Mouse (Mus musculus): Measurements from ENCODE around the gene Stk4.

Stk4 gene

DNA sequence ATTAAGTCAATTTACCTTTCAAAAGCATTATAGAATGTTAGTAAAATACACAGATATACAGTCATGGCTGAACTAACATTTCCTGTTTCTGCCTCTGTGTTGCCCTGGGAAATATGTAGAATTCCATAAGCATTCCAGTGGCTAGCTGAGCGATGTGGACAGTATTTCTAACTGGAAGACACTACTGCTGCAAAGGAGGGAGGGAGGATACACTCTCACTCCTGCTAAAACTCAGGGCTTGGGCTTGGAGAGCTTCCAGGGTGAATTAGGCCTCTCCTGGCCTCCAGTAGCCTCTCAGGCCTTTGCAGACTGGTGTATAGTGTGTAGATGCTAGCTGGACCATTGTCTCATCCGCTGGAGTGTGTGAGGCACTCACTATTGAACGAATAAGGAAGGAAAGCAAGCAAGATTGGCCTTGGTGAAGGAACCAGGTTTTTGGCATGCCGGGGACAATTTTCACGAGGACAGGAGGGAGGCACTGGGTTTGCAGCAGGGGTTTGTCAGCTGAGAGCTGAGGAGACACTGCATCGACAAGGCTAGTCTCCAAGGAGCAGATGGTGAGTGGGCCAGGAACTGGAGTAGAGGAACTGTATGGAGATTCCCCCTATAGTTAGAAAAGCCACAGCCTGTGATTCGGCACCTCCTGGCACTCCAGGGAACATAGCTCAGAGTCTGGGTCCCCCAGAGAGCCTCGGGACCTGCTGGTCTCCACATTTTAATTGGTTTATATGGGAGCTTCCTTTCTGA is 104.7 kb downstream of the Stk4 start:
- 49% methylated on average over 8 of the region's 8 CpGs for WGBS

DNA sequence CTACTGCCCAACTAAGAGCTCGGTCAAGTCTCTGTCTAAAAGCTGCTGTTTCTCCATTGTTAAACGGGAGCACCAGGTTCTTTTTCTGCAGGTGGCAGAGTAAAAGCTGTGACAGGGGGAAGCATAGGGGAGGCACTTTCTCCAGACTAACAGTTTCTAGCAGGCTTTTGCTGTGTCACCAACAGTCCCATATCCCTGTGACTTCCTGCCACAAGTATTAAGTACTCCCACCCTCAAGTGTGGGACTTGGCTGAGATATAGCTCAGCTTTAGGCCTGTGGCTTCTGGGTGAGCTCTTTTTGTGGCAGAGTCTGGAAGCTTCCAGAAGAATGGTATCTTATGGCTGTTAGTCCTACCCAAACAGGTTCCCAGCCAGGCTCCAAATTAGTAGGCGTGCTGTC is 105.7 kb downstream of the Stk4 start:
- 54% methylated on average over 3 of the region's 3 CpGs for WGBS

DNA sequence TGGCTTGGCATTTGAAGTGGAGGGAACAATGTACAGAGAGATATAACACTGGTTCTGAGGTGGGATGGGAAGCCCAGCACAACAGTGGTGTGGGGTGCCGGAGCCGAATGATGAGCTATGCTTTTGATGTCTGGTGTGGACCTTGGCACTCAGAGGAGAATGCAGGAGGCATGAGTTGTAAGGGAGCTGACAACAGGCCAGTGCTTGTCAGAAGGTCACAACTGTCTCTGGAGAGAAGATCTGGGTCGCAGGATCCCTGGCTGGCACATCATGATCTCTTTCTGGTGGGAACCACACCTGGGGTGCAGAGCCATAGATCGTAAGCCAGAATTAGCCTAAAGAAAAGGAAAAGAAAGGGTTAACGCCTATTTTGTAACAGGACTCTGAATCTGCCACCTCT is 107.7 kb downstream of the Stk4 start:
- WGBS = 85% methylated on average over 5 of the region's 5 CpGs

DNA sequence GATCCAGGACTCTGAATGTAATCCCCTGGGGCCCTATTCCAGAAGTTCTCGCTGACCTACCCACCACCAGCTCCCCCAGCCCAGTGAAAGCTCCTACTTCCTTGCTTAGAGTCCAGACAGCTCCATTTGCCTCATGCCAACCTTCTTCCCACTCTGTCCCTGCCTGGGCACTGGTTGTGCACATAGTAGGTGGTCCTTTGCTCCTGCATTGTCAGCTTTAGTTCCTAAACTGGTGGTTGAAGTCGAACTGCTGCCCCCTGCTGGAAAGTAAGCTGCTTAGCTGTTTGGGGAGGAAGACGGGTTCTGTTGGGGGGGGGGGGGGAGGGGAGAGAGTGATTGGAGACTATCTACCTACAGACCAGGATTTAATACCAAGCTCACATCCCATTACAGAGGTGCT is 110.0 kb downstream of the Stk4 start:
- 40% methylated on average over 3 of the region's 3 CpGs for WGBS

DNA sequence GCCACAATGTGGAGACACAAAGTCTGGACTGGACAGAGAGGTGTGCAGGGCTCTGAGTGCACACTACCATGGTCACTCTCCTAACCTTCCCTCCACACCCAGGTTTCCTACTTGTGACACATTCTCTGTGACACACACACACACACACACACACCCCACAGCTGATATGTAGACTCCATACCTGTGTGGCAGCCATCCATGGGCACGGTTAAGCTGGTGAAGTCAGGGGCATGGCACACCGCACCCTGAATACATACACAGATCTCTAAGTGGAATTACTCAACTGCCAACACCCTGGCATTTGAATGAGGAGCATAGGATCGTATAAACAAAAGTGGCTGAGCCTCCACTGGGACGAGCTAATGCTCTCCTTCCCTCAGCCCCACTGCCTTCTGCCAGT is 110.6 kb downstream of the Stk4 start:
- WGBS = 83% methylated on average over 4 of the region's 4 CpGs

DNA sequence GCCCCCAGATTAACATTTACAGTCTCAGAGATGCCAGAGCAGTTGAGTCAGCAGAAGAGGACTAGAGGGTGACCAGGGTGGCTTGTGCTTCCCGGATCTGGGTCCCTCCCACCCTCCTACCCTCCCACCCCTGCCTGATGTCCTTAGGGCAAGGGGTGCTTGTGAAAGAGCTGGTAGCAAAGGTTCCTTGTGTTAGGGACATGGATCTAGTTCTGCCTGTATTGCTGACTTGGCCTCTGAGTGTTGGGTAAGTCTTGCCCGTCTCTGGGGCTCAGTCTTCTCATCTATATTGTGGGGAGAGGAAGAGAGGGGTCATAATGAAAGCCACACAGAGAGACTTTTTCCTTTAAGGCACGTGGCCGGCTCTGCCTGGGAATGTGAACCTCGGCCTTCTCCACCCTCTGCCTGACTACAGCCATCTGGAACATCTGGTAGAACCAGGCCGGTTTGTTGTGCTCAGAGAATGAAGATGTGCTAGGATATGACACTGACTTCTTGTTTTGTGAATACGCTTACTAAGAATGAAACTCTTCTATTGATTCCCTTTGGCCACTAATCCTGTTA is 112.7 kb downstream of the Stk4 start, which contains the start of gene Wfdc5:
Gene Wfdc5, minus strand, starts transcription at position 51 of the 564 bp plus-strand sequence.
- 82% methylated on average over 7 of the region's 7 CpGs for WGBS

DNA sequence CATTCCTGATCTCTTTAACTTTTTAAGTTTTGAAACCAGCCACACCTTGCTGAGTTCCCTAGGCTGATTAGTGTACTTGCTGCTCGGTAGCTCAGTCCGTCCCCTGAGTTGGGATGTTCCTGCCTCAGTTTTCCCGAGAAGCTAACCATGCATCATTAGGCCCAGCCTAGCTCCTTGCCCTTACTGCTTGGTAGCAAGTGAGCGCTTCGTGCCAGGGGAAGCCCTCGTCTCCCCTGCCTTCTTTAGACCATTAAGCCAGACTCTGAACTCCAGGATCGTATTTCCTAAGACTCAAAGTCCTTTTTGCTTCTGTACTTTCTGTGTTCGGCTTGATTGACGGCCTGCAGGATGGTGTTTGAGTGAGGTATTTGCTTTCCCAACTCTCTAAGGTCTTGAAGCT is 113.2 kb downstream of the Stk4 start:
- 85% methylated on average over 9 of the region's 9 CpGs for WGBS

DNA sequence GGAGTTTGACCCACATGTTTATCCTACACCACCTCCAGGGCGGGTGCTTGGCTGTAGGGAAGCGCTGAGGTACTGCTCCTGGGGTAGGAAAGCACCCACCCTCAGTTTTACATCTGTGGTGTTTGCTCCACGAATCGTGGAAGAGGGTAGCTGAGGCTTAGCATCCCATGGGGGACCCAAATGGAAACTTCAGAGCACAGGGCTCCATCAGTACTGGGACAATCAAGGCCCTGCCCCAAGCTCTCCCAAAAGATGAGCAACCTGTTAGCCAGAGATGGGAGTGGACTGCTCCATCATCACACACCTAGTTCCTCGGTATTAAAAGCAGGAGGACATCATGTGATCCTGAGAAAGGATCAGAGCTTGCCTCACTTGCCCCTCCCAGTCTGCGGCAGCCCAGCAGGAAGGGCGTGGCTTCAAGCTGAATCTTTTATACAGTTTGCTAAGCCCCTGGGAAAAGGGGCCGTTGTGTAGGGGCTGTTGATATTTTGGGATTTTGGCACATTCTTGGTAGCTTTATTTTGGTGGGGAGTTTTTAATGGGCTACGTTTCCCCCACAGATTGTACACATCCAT is 114.1 kb downstream of the Stk4 start:
- 48% methylated on average over 9 of the region's 9 CpGs for WGBS

DNA sequence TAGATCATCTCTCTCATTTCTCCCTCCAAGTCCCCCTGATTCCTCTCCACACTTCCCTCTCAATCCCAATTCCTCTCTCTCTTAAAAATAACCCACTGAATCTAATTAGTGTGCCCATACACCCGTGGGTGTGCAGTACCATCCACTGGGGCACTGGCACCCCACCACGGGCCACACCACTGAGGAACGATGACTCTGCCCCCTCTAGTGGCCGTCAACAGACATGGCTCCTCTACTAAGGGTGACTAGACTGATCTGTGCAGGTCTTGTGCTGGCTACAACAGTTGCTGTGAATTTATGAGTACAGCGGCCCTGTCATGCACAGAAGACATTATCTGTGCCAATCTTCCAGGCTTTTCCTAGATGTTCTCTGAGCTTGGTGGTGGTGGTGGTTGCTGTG is 118.6 kb downstream of the Stk4 start:
- 34% methylated on average over 5 of the region's 5 CpGs for WGBS

DNA sequence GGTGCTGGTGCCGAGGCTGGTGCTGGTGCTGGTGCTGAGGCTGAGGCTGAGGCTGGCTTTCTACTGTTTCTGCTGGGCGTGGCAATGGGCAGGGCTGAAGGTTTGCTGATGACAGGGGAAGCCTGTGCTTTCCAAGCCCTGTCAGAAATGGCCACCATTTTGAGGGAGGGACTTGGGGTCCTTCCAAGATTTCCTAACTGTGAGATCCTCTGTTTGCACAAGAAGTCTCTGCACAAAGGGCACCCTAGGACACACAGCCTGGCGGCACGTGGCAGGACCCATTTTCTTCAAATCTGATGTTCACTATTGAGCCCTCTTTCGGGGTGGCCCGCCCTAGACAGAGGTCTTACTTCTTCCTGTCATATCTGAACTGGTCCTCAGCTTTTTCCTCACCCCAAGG is 120.5 kb downstream of the Stk4 start, which contains the start of gene Wfdc12:
Gene Wfdc12, minus strand, starts transcription at position 33 of the 400 bp plus-strand sequence.
- 73% methylated on average over 6 of the region's 6 CpGs for WGBS

DNA sequence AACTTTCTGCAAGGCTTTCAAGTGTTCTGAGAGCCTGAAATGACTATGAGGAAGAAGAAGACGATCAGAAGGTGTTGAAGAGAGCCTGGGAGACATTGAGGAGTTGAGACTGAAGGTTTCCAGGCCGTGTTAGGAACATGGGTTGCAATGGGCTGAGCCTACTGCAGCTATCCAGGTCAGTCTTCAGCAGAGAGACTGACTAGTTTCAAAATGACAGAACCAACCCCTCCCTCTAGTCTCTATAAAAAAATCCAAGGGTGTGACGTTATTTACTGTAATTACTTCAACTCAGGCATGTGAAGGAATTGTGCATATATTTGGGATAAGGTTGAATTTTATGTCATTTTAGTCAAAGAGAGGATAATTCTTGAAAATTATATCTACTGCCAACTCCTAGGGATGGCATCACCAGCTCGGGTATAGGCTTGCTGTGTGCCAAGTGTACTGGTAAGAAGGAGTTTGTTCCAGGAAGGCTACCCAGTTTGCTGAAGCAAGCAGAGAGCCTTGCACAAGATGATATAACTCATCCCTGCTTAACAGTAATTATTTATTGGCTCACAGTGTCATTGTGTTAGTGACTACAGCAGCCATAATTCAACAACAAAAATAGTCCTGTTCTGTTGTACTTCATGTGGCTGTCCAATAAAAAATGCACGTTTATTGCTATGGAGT is 125.0 kb downstream of the Stk4 start:
- 65% methylated on average over 5 of the region's 5 CpGs for WGBS

DNA sequence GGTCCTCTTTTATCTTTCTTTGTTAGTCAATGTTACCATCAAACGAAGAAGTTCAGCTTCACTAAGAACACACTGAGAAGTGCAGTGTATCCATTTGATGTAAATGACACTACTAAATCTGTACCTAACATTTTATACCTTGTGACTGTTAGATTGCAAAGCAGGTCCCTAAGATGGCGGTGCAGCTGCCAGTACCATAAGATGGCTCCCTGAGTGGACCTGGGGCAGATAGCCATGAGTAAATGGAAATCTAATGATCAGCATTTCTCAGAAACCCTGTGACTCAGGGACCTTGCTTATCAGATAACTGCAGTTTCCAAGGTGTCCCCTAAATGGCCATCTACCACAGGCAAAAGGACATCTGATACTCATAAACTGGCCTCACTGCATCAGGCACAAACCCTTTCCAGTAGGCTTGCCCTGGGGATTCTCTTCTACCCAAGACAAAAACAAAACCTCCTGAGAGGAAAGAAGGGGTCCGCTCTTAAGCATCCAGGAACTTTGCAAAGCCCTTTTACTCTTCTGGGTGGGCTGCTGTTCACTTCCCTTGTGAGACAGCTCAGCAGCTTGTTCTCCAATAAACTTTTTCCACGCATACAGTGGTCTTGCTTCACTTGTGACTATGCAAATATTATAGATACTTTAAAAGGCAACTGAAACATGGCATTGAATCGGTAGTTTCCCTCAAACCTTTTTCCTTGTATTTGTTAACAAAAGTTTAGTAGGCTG is 126.0 kb downstream of the Stk4 start:
- 94% methylated on average over 5 of the region's 5 CpGs for WGBS

DNA sequence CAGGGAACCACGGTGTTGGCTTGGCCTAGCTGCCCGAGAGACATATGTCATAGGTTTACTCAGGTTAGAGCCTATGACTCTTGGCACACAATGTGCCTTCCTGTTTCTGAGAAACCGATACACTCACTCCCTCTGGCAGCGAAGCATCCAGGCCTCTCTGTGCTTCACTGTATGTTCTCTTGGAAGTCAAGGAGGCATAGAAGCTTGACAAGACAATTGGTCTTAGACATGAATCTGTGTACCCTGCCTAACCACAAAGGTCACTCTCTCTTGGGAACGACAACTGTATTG is 126.5 kb downstream of the Stk4 start:
- WGBS = 89% methylated on average over 5 of the region's 5 CpGs

DNA sequence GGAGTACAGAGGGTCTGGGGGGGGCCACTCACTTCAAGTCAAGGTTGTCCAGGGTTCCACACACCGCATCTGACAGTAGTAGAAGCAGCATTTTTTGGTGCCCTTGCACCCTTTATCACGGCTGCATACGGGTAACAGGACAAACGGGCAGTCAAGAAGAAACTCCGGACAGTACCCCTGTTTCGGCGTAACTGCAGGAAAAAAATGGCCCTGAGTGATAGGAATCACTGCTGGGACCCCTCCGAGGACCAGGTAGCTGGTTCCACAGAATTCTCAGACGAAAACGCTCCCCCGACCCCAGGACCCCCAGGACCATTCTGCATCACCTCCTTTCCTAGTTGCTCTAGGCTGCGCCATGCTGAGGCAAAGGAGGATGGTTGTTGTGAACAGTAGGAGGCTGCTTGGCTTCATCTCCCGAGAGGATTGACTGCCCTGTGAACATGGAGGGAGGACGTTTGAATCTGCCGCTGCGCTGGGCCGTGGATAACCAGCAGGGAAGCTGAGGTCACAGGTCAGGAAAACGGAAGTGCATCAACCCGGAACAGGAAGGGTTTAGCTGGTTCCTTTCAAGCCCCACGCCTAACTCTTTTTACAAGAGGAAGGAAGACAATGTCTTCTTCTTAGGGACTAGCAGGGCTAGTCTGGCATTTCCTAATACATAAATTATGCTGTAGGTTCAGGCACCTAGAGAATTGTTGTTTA is 129.7 kb downstream of the Stk4 start, which contains the start of gene Wfdc15a:
Gene Wfdc15a, minus strand, starts transcription at position 505 of the 702 bp plus-strand sequence.
- 82% methylated on average over 20 of the region's 20 CpGs for WGBS
